Mouse (Mus musculus) gastrocnemius, postnatal 14 days (tissue): ENCODE measurements around the gene Il9r. TPM values are rescaled to one million over a fixed set of nuclear protein-coding genes. Genes with fewer than 3 reads are reported as not detected.

Source experiments
- DNase-seq: peaks from one replicate; pipeline ENCODE4 v3.0.0; 2021; ENCODE audit warnings: mixed read lengths
- intact Hi-C: fragments of 180-260 bp; cut with DNase I; formaldehyde crosslinking; loops from one replicate; pipeline ENCODE4 v1.15.1; 2025; ENCODE audit warnings: low total_unique reads
- total RNA-seq, 2 experiments: library from RNA; stranded (reverse); gene quantifications; 2 replicates each; pipeline ENCODE4 v1.2.3; 2021

The Il9r gene
- total RNA-seq, 2 experiments from 2014 or later: 0.31 TPM; not detected in 1

- no peak for DNase-seq
- intact Hi-C loops: no loop called here
Observed at GRCm38 (mm10) chr11:32139528-32139961, 60.5 kb downstream of the Il9r start.

DNA sequence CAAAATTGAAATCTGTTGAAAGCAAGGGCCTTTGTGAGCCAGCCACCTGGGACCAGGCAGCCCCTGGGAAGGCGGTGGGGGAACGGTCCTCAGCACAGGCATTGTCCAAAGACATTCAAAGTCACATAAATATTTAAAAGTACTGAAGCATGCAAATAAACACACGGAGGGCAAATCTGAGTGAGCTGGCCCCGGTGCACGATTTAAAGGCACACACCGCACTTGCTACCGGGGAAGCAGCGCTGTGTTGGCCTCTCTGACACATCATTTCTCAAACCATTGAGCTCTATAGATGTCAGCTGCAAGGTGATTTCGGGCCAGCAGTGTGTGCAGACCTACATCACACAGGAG lies 61.5 kb downstream of the Il9r start:
- intact Hi-C loops: no loop called here
- DNase-seq: no peak

GRCm38 (mm10) chr11:32137719-32138613 lies 62.1 kb downstream of the Il9r start:
- intact Hi-C loops: no loop called here
- DNase-seq: no peak

Other genes with a start within 250 kb of the Il9r start
- not detected for gene 4930524B15Rik, start 234.7 kb downstream of the Il9r start, total RNA-seq
- under 1 TPM; 0.40 to 0.68 TPM for gene Nsg2, start 199.8 kb downstream of the Il9r start, total RNA-seq
- 1 to 10 TPM; 8.6 to 8.9 TPM for gene Snrnp25, start 5.1 kb upstream of the Il9r start, total RNA-seq
- 10 to 100 TPM; 18.4 to 24.4 TPM for gene Rhbdf1, start 22.0 kb upstream of the Il9r start, total RNA-seq
- 1 to 10 TPM; 7.9 to 9.6 TPM for gene Mpg, start 26.2 kb upstream of the Il9r start, total RNA-seq
- gene Nprl3, start 67.4 kb upstream of the Il9r start, total RNA-seq: 10 to 100 TPM; 17.8 to 19.2 TPM
- gene Hba-x, start 76.1 kb upstream of the Il9r start, total RNA-seq: not detected
- 1,000 to 10,000 TPM; 1,024 TPM for gene Hba-a1, start 83.2 kb upstream of the Il9r start, total RNA-seq
- gene Hbq1b, start 86.7 kb upstream of the Il9r start, total RNA-seq: under 1 TPM in 1 of 2 experiments, not detected in 1; 0.41 TPM
- gene Hba-a2, start 96.2 kb upstream of the Il9r start, total RNA-seq: 100 to 1,000 TPM; 795 to 814 TPM
- gene Hbq1a, start 99.8 kb upstream of the Il9r start, total RNA-seq: not detected
- 10 to 100 TPM; 15.1 to 16.8 TPM for gene Sh3pxd2b, start 147.5 kb upstream of the Il9r start, total RNA-seq